Mouse (Mus musculus) hindlimb bud, embryonic 11.5 days (tissue): ENCODE results near the gene Gm10340.
"Not testable (repeated sequence)": the region's sequence is repeated elsewhere in the genome, so short reads cannot be mapped to it uniquely, and the experiment has no call there.

ENCODE experiments used
- DNase-seq: peaks from one replicate; pipeline ENCODE4 v3.0.0-alpha.2; 2012; ENCODE audit warnings: low read depth, low spot score; ENCODE audit errors: extremely low spot score

The Gm10340 gene

GRCm38 (mm10) chr14:3133697-3134096 is at the start of gene Gm10340:
Gene Gm10340 (plus strand): TSS chr14:3133997.
- not testable (repeated sequence) for DNase-seq

GRCm38 (mm10) chr14:3116051-3116450 is 17.7 kb upstream of the Gm10340 start:
- not testable (repeated sequence) for DNase-seq

- not testable (repeated sequence) for DNase-seq
Measured at GRCm38 (mm10) chr14:3187955-3188354, 54.2 kb downstream of the Gm10340 start, which contains the start of gene Gm5795. Gene Gm5795 (plus strand): TSS chr14:3188255.
